Mouse (Mus musculus) liver, embryonic 16.5 days (tissue): Measurements from ENCODE around the gene Slc2a12. TPM values are rescaled to one million over a fixed set of nuclear protein-coding genes. Genes with fewer than 3 reads are reported as not detected.

Source experiments
- ATAC-seq: fragments of 200-750 bp; cut with Nextera tagmentation; 2 replicates; pipeline ENCODE4 v1.8.0; 2017; ENCODE audit warnings: low read depth, mild to moderate bottlenecking, moderate number of reproducible peaks, moderate library complexity
- H3K27ac ChIP-seq: fragments of 300-500 bp; sonication (generic); 2 replicates; pipeline ENCODE4 v1.5.1; 2014; ENCODE audit warnings: mild to moderate bottlenecking, low read length
- H3K27me3 ChIP-seq: fragments of 300-500 bp; sonication (generic); 2 replicates; pipeline ENCODE4 v1.6.1; 2014; ENCODE audit warnings: low read depth, low read length, mixed read lengths; ENCODE audit not compliant: control insufficient read depth, insufficient read depth
- H3K36me3 ChIP-seq: fragments of 300-500 bp; sonication (generic); 2 replicates; pipeline ENCODE4 v1.6.1; 2014; ENCODE audit warnings: mild to moderate bottlenecking; ENCODE audit not compliant: control insufficient read depth, insufficient read depth
- H3K4me1 ChIP-seq: fragments of 300-500 bp; sonication (generic); 2 replicates; pipeline ENCODE4 v1.6.1; 2014; ENCODE audit warnings: low read depth, low read length, mixed read lengths; ENCODE audit not compliant: control insufficient read depth
- H3K4me2 ChIP-seq: fragments of 300-500 bp; sonication (generic); 2 replicates; pipeline ENCODE4 v1.6.1; 2014; ENCODE audit warnings: low read depth, low read length, mixed read lengths
- H3K4me3 ChIP-seq: fragments of 300-500 bp; sonication (generic); 2 replicates; pipeline ENCODE4 v1.5.1; 2014; ENCODE audit warnings: low read depth, mild to moderate bottlenecking, low read length
- H3K9ac ChIP-seq: fragments of 300-500 bp; sonication (generic); 2 replicates; pipeline ENCODE4 v1.6.1; 2014; ENCODE audit warnings: low read depth, low read length
- H3K9me3 ChIP-seq: fragments of 300-500 bp; sonication (generic); replicated peaks from 2 replicates; pipeline ENCODE4 v1.6.1; 2016; ENCODE audit warnings: low read length; ENCODE audit not compliant: control insufficient read depth
- WGBS: fragments of 180-500 bp; shearing (Covaris S2); extraction: QIAGEN DNeasy Blood & Tissue Kit; methylation state at CpG from one replicate; pipeline ENCODE4 v1.1.7; 2014; ENCODE audit not compliant: insufficient replicate concordance; 5-methylcytosine and 5-hydroxymethylcytosine counted together
- polyA plus RNA-seq: library from polyadenylated mRNA; unstranded; fragments of >200 nt; fragmentation: Nextera tagmentation; extraction: Ambion mirVana; gene quantifications from 2 replicates; pipeline ENCODE4 v1.2.1, GENCODE M21; 2015

Gene Slc2a12
- polyA plus RNA-seq, 1 experiment from 2014 or later = 0.08 TPM

- H3K4me1 ChIP-seq = no peaks in the 10 kb centered on the region
- ATAC-seq = no peak
- H3K27me3 ChIP-seq = no peaks in the 10 kb centered on the region
- no peak overlapping the region for H3K9ac ChIP-seq
- H3K9me3 ChIP-seq = no peaks in the 10 kb centered on the region
- H3K27ac ChIP-seq = no peak overlapping the region
- no peak overlapping the region for H3K4me2 ChIP-seq
- 81% methylated on average over 2 of the region's 2 CpGs for WGBS
- H3K4me3 ChIP-seq = no peak overlapping the region
- no peaks in the 10 kb centered on the region for H3K36me3 ChIP-seq
These were observed 68.1 kb downstream of the Slc2a12 start for GRCm38 (mm10) chr10:22712955-22713354.

- H3K9me3 ChIP-seq = no peaks in the 10 kb centered on the region
- no peak overlapping the region for H3K27ac ChIP-seq
- H3K4me2 ChIP-seq = no peak overlapping the region
- H3K27me3 ChIP-seq = no peaks in the 10 kb centered on the region
- H3K4me3 ChIP-seq = no peak overlapping the region
- H3K4me1 ChIP-seq = no peaks in the 10 kb centered on the region
- H3K36me3 ChIP-seq = no peaks in the 10 kb centered on the region
- no peak for ATAC-seq
- 65% methylated on average over 4 of the region's 4 CpGs for WGBS
- H3K9ac ChIP-seq = no peak overlapping the region
These were observed 69.7 kb downstream of the Slc2a12 start for GRCm38 (mm10) chr10:22714520-22714919.

- no peak for ATAC-seq
- Histone ChIP-seq H3K4me2 (no peak overlapping the region), H3K36me3 (no peaks in the 10 kb centered on the region), H3K4me1 (no peaks in the 10 kb centered on the region; the same call in 1 of the 2 replicates), H3K9ac (no peak overlapping the region), H3K4me3 (no peak overlapping the region), H3K27me3 (no peaks in the 10 kb centered on the region), H3K9me3 (no peaks in the 10 kb centered on the region), H3K27ac (no peak overlapping the region)
- WGBS = 41% methylated on average over 4 of the region's 4 CpGs
These were observed 73.7 kb downstream of the Slc2a12 start for GRCm38 (mm10) chr10:22718475-22718874.

GRCm38 (mm10) chr10:22720781-22721529, 76.1 kb downstream of the Slc2a12 start:
- no peak overlapping the region for H3K4me3 ChIP-seq
- H3K27ac ChIP-seq = no peak overlapping the region
- no peak overlapping the region for H3K4me2 ChIP-seq
- H3K27me3 ChIP-seq = no peaks in the 10 kb centered on the region
- no peaks in the 10 kb centered on the region for H3K36me3 ChIP-seq
- no peaks in the 10 kb centered on the region for H3K9me3 ChIP-seq
- 74% methylated on average over 5 of the region's 5 CpGs for WGBS
- no peak overlapping the region for H3K9ac ChIP-seq
- ATAC-seq = no peak
- H3K4me1 ChIP-seq = no peaks in the 10 kb centered on the region; the same call in 1 of the 2 replicates

- Histone ChIP-seq H3K4me1 (peaks cover 15% of the 10 kb centered on the region), H3K9me3 (no peaks in the 10 kb centered on the region), H3K27me3 (no peaks in the 10 kb centered on the region), H3K27ac (no peak overlapping the region), H3K36me3 (no peaks in the 10 kb centered on the region), H3K9ac (no peak overlapping the region), H3K4me2 (no peak overlapping the region), H3K4me3 (no peak overlapping the region)
- WGBS = 16% methylated on average over 4 of the region's 4 CpGs
- ATAC-seq = no peak
These were observed 80.4 kb downstream of the Slc2a12 start for GRCm38 (mm10) chr10:22725166-22725565.

GRCm38 (mm10) chr10:22726295-22726694, 81.5 kb downstream of the Slc2a12 start:
- Histone ChIP-seq H3K27ac (no peak overlapping the region), H3K9ac (no peak overlapping the region), H3K9me3 (no peaks in the 10 kb centered on the region), H3K4me1 (peaks cover 17% of the 10 kb centered on the region), H3K27me3 (no peaks in the 10 kb centered on the region), H3K4me3 (no peak overlapping the region), H3K4me2 (no peak overlapping the region), H3K36me3 (no peaks in the 10 kb centered on the region)
- WGBS = 68% methylated on average over 7 of the region's 7 CpGs
- no peak for ATAC-seq

GRCm38 (mm10) chr10:22728257-22728656, 83.4 kb downstream of the Slc2a12 start:
- H3K9ac ChIP-seq = no peak overlapping the region
- peaks cover 22% of the 10 kb centered on the region for H3K4me1 ChIP-seq
- no peaks in the 10 kb centered on the region for H3K36me3 ChIP-seq
- H3K9me3 ChIP-seq = no peaks in the 10 kb centered on the region
- 69% methylated on average over 1 of the region's 1 CpGs for WGBS
- H3K4me3 ChIP-seq = no peak overlapping the region
- no peak for ATAC-seq
- H3K4me2 ChIP-seq = no peak overlapping the region
- H3K27me3 ChIP-seq = no peaks in the 10 kb centered on the region
- no peak overlapping the region for H3K27ac ChIP-seq

- Histone ChIP-seq H3K4me3 (peak overlapping the region; percentile 99), H3K27ac (peak overlapping the region; percentile 86), H3K9ac (peak overlapping the region; percentile 92), H3K9me3 (no peaks in the 10 kb centered on the region), H3K27me3 (no peaks in the 10 kb centered on the region), H3K4me1 (peaks cover 22% of the 10 kb centered on the region), H3K36me3 (no peaks in the 10 kb centered on the region), H3K4me2 (peak overlapping the region; percentile 93)
- peak; percentile 69 for ATAC-seq
- 2% methylated on average over 39 of the region's 39 CpGs for WGBS
These were observed 85.6 kb downstream of the Slc2a12 start for GRCm38 (mm10) chr10:22730266-22730991.

- Histone ChIP-seq H3K27ac (peak overlapping the region; percentile 86), H3K4me3 (peak overlapping the region; percentile 99), H3K4me2 (peak overlapping the region; percentile 93), H3K4me1 (peaks cover 22% of the 10 kb centered on the region), H3K9ac (peak overlapping the region; percentile 92), H3K36me3 (no peaks in the 10 kb centered on the region), H3K9me3 (no peaks in the 10 kb centered on the region), H3K27me3 (no peaks in the 10 kb centered on the region)
- WGBS = under 1% methylated on average over 28 of the region's 33 CpGs
- no peak for ATAC-seq
These were observed 86.1 kb downstream of the Slc2a12 start for GRCm38 (mm10) chr10:22730992-22731271.
